Mouse (Mus musculus): Measurements from ENCODE around the gene Tent2.

DNA sequence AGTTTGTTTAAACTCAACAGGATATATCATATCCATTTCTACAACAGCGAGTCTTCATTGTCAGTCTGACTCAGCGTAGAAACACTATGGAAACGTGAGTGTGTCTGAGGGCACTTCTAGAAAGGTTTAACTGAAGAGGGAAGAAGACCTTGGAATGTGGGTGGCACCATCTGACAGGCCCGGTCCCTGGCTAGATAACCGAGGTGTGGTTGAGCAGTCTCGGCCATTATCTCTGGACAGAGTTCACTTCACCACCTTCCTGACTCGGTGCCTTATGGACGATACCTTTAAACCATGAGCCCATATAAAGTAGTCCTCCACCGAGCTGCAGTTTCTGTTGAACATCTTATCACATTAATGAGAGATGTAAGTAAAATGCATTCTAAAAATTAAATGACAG, 46.9 kb upstream of the Tent2 start:
- TF ChIP-seq CTCF (IDR thresholded peaks at IDR 0.05; ENCODE audit: insufficient read depth, low read depth, low read length) (no peak), POLR2A (IDR thresholded peaks at IDR 0.05; ENCODE audit: insufficient read depth, low read depth, low read length) (no peak)
